Mouse (Mus musculus) intestine, postnatal 0 days (tissue): ENCODE data around the gene Smco1. TPM values are rescaled to one million over a fixed set of nuclear protein-coding genes. Genes with fewer than 3 reads are reported as not detected.
"Not testable (repeated sequence)": the region's sequence is repeated elsewhere in the genome, so short reads cannot be mapped to it uniquely, and the experiment has no call there.

Experiments used
- ATAC-seq: fragments of 200-750 bp; cut with Nextera tagmentation; 2 replicates; pipeline ENCODE4 v1.8.0; 2017; ENCODE audit warnings: mild to moderate bottlenecking, moderate TSS enrichment, moderate library complexity
- H3K27ac ChIP-seq: fragments of 300-500 bp; sonication (generic); 2 replicates; pipeline ENCODE4 v1.5.1; 2014; ENCODE audit warnings: mild to moderate bottlenecking, low read depth, low read length, moderate library complexity
- H3K27me3 ChIP-seq: fragments of 300-500 bp; sonication (generic); replicated peaks from 2 replicates; pipeline ENCODE4 v1.6.1; 2014; ENCODE audit warnings: low read length, mixed read lengths; ENCODE audit not compliant: control insufficient read depth, insufficient read depth
- H3K36me3 ChIP-seq: fragments of 300-500 bp; sonication (generic); 2 replicates; pipeline ENCODE4 v1.6.1; 2014; ENCODE audit warnings: mild to moderate bottlenecking, moderate library complexity; ENCODE audit not compliant: control insufficient read depth, insufficient read depth
- H3K4me1 ChIP-seq: fragments of 300-500 bp; sonication (generic); replicated peaks from 2 replicates; pipeline ENCODE4 v1.6.1; 2014; ENCODE audit warnings: antibody characterized with exemption, low read length, mixed read lengths; ENCODE audit not compliant: control insufficient read depth, insufficient read depth
- H3K4me2 ChIP-seq: fragments of 300-500 bp; sonication (generic); replicated peaks from 2 replicates; pipeline ENCODE4 v1.6.1; 2014; ENCODE audit warnings: low read depth, mild to moderate bottlenecking, moderate library complexity
- H3K4me3 ChIP-seq: fragments of 300-500 bp; sonication (generic); 2 replicates; pipeline ENCODE4 v1.5.1; 2014; ENCODE audit warnings: low read depth, low read length
- H3K9ac ChIP-seq: fragments of 300-500 bp; sonication (generic); 2 replicates; pipeline ENCODE4 v1.6.1; 2014; ENCODE audit warnings: mild to moderate bottlenecking, low read depth, low read length
- H3K9me3 ChIP-seq: fragments of 300-500 bp; sonication (generic); 2 replicates; pipeline ENCODE4 v1.6.1; 2016; ENCODE audit warnings: mixed run types; ENCODE audit not compliant: control insufficient read depth
- CTCF ChIP-seq: sonication (generic); IDR thresholded peaks from 2 replicates; pipeline ENCODE4 v1.5.1; 2016; ENCODE audit warnings: low read depth, mild to moderate bottlenecking, control low read depth, antibody characterized with exemption, moderate library complexity
- WGBS: fragments of 180-500 bp; shearing (Covaris S2); extraction: QIAGEN DNeasy Blood & Tissue Kit; methylation state at CpG from one replicate; pipeline ENCODE4 v1.1.7; 2014; 5-methylcytosine and 5-hydroxymethylcytosine counted together
- polyA plus RNA-seq: library from polyadenylated mRNA; unstranded; fragments of >200 nt; fragmentation: Nextera tagmentation; extraction: Ambion mirVana; gene quantifications from 2 replicates; pipeline ENCODE4 v1.2.1, GENCODE M21; 2015

Smco1 gene
- not detected in 2 replicates for polyA plus RNA-seq

GRCm38 (mm10) chr16:32271291-32271690, at the start of gene Smco1:
Smco1 (plus strand) TSS chr16:32271468.
- WGBS: 81% methylated on average over 11 of the region's 11 CpGs
- H3K27me3 ChIP-seq: no peaks in the 10 kb centered on the region
- TF ChIP-seq CTCF: no peak
- H3K27ac ChIP-seq: no peak within 1 kb of the TSS
- no peaks in the 10 kb centered on the region for H3K4me1 ChIP-seq
- H3K4me3 ChIP-seq: no peak within 1 kb of the TSS
- no peak within 1 kb of the TSS for H3K9ac ChIP-seq
- no peak within 1 kb of the TSS for H3K4me2 ChIP-seq
- no peaks in the 10 kb centered on the region for H3K9me3 ChIP-seq
- ATAC-seq: no peak
- H3K36me3 ChIP-seq: no peaks in the 10 kb centered on the region

- no peaks in the 10 kb centered on the region for H3K9me3 ChIP-seq
- no peak for ATAC-seq
- H3K4me1 ChIP-seq: no peaks in the 10 kb centered on the region
- 75% methylated on average over 4 of the region's 4 CpGs for WGBS
- H3K27me3 ChIP-seq: no peaks in the 10 kb centered on the region
- H3K4me2 ChIP-seq: no peak overlapping the region
- H3K36me3 ChIP-seq: no peaks in the 10 kb centered on the region
- H3K9ac ChIP-seq: no peak overlapping the region
- TF ChIP-seq CTCF: no peak
- no peak overlapping the region for H3K4me3 ChIP-seq
- no peak overlapping the region for H3K27ac ChIP-seq
Measured at GRCm38 (mm10) chr16:32221803-32222202, 49.5 kb upstream of the Smco1 start.

DNA sequence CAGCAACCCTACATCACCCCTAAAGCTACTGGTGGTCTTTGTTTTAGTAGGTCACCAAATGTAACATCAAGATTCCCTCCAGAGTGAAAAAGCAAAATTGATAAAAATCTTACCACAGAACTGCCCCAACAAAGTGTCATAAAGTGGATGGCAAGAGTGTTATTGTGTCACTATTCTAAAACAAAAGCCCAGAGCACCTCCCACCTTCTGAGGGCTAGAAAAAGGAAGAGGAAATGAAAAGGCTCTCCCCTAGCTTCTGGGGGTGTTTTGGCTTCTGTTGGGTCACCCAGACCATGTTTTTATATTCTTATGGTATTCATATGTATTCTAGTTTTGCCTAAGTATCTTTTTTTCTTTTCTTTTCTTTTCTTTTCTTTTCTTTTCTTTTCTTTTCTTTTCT, 48.9 kb upstream of the Smco1 start:
- H3K4me1 ChIP-seq: no peaks in the 10 kb centered on the region
- no peak overlapping the region for H3K27ac ChIP-seq
- no peak overlapping the region for H3K4me3 ChIP-seq
- no peak overlapping the region for H3K4me2 ChIP-seq
- ATAC-seq: no peak
- no peaks in the 10 kb centered on the region for H3K9me3 ChIP-seq
- H3K27me3 ChIP-seq: no peaks in the 10 kb centered on the region
- TF ChIP-seq CTCF: no peak
- H3K36me3 ChIP-seq: no peaks in the 10 kb centered on the region
- no peak overlapping the region for H3K9ac ChIP-seq

- H3K4me2 ChIP-seq, H3K4me3 ChIP-seq, H3K4me1 ChIP-seq, ATAC-seq, H3K27me3 ChIP-seq, H3K9me3 ChIP-seq, H3K9ac ChIP-seq, H3K27ac ChIP-seq: not testable (repeated sequence)
- H3K36me3 ChIP-seq: peaks cover 23% of the 10 kb centered on the region
- 86% methylated on average over 3 of the region's 3 CpGs for WGBS
Measured at GRCm38 (mm10) chr16:32232050-32232449, 39.2 kb upstream of the Smco1 start.

GRCm38 (mm10) chr16:32237930-32238680, 33.2 kb upstream of the Smco1 start:
- TF ChIP-seq CTCF: no peak
- no peaks in the 10 kb centered on the region for H3K27me3 ChIP-seq
- H3K9me3 ChIP-seq: no peaks in the 10 kb centered on the region
- no peaks in the 10 kb centered on the region for H3K4me1 ChIP-seq
- no peak overlapping the region for H3K4me2 ChIP-seq
- ATAC-seq: no peak
- no peak overlapping the region for H3K27ac ChIP-seq
- H3K36me3 ChIP-seq: peaks cover 32% of the 10 kb centered on the region
- 92% methylated on average over 19 of the region's 19 CpGs for WGBS
- H3K4me3 ChIP-seq: no peak overlapping the region
- no peak overlapping the region for H3K9ac ChIP-seq

- ATAC-seq: no peak
- WGBS: 81% methylated on average over 2 of the region's 2 CpGs
Measured at GRCm38 (mm10) chr16:32239428-32240312, 31.6 kb upstream of the Smco1 start.

More at GRCm38 (mm10) chr16:32239428-32240312, 31.6 kb upstream of the Smco1 start:
- TF ChIP-seq CTCF: no peak
- Histone ChIP-seq H3K36me3 (peaks cover 20% of the 10 kb centered on the region), H3K27me3 (no peaks in the 10 kb centered on the region), H3K4me3 (no peak overlapping the region), H3K27ac (no peak overlapping the region), H3K4me1 (no peaks in the 10 kb centered on the region), H3K4me2 (no peak overlapping the region), H3K9ac (no peak overlapping the region), H3K9me3 (no peaks in the 10 kb centered on the region)
